Mouse (Mus musculus): Measurements from ENCODE around the gene Stra6.

The Stra6 gene

DNA sequence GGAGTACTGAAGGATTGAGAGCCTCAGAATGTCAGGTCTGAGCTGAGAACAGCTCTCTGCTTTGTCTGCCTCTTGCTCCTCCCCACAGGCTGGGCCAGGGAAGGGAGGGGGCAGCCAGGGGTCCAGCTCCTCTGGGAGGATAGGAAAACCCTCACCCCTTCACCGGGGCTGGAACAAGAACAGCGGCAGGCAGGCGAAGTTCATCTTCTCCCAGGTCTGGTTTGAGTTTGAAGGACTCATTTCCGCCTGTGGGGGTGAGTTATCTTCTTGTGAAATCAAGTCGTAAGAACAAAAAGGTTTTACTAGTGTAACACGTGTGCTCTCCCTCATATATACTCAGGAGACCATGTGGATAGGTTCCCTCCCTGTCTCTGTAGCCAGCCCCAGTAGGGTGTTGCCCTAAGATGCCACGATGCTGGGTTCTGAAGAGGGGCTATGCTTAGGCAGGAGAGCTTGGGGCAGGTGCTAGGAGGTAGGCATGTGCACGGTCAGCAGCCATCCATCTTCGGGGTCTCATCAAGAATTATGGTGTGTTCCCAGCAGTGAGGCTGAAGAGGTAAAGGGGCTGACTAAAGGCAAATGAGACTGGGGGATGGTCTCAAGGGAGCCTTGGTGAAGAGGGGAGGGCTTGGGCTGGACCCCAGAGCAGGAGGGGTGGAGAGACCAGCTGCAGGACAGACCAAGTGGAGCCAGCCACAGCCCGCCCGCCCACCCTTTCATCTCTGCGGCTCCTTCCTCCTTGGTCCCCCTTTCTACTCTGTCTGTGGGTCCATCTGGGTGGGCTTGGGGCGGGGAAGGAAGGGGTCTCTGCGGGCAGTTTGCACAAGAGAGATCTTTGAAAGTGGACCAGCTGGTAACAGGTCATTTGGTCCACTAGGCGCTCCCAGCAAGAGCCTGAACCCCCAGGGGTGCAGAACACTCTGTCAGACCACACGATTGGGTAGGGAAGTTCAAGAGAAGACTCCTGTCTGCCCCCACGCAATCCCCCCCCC lies 70.6 kb downstream of the Stra6 start:
- DNase-seq (ENCODE audit: low spot score): no peak

GRCm38 (mm10) chr9:58134906-58135305 lies 71.3 kb downstream of the Stra6 start:
- DNase-seq (ENCODE audit: low spot score): no peak

DNA sequence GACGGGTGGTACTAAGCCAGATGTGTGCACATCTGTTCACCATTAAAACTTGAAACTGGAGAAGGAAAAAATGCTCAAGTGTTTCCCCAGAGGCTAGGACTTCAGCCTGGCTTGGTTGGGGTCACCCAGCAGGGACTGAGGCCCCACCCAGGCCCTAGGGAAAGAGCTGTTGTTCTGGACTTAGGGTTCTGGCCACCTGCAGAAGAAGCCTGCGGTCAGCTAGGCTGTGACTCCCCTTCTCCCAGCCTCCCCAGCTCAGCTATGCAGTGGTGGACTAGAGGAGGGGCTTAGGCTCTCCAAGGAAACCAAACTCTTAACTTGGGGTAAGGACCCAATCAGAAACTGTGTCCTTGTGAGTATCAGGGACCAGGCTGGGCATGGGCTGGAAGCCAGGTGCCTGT lies 72.3 kb downstream of the Stra6 start:
- DNase-seq (ENCODE audit: low spot score): no peak

- no peak for DNase-seq (ENCODE audit: low spot score)
These were observed 76.4 kb downstream of the Stra6 start for GRCm38 (mm10) chr9:58139947-58140346.

GRCm38 (mm10) chr9:58143419-58143818 lies 79.8 kb downstream of the Stra6 start:
- DNase-seq (ENCODE audit: low spot score): no peak

GRCm38 (mm10) chr9:58144664-58145063 lies 81.1 kb downstream of the Stra6 start:
- no peak for DNase-seq (ENCODE audit: low spot score)

GRCm38 (mm10) chr9:58145417-58145816 lies 81.8 kb downstream of the Stra6 start:
- DNase-seq (ENCODE audit: low spot score): no peak

GRCm38 (mm10) chr9:58148806-58149205 lies 85.2 kb downstream of the Stra6 start:
- no peak for DNase-seq (ENCODE audit: low spot score)

DNA sequence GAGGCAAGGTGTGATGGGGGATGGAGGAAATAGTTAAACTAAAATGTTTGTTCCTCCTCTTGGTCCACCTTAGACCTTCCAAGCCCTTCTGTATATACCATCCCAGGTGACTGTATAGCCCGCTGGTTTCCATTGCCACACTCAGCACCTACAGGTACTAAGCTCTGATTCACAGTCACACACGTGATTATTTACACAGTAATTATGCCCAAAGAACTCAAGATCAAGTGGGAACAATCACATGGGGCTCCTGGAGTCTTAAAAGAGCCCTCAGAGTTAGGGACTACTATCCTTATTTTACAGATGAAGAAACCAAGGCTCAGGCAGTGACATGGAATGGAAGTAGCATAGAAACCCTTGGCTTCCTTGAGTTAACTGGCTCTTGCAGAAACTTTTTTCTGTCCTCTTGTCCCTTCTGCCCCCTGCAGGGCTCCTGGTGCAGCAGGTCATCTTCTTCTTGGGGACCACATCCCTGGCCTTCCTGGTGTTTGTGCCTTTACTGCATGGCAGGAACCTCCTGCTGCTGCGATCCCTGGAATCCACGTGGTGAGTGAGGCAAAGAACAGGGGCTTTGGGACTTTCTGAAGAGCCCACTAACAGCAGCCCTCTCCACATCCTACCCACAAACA lies 87.3 kb downstream of the Stra6 start:
- no peak for DNase-seq (ENCODE audit: low spot score)

DNA sequence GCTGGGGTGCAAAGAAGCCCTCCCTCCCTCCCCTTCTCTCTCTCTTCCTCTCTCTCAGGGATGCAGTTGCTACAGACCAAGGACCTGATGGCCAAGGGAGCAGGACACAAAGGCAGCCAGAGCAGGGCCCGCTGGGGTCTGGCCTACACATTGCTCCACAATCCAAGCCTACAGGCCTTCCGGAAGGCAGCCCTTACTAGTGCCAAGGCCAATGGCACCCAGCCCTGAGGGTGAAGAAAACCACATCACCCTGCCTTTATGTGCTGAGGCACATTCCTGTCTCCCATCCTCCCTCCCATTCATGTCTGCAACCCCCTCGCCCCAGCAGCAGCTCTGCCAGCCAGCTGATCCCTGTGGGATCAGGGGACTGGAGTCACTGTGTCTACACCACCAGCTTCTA lies 89.5 kb downstream of the Stra6 start:
- DNase-seq (ENCODE audit: low spot score): no peak

GRCm38 (mm10) chr9:58155366-58155765 lies 91.8 kb downstream of the Stra6 start:
- no peak for DNase-seq (ENCODE audit: low spot score)

DNA sequence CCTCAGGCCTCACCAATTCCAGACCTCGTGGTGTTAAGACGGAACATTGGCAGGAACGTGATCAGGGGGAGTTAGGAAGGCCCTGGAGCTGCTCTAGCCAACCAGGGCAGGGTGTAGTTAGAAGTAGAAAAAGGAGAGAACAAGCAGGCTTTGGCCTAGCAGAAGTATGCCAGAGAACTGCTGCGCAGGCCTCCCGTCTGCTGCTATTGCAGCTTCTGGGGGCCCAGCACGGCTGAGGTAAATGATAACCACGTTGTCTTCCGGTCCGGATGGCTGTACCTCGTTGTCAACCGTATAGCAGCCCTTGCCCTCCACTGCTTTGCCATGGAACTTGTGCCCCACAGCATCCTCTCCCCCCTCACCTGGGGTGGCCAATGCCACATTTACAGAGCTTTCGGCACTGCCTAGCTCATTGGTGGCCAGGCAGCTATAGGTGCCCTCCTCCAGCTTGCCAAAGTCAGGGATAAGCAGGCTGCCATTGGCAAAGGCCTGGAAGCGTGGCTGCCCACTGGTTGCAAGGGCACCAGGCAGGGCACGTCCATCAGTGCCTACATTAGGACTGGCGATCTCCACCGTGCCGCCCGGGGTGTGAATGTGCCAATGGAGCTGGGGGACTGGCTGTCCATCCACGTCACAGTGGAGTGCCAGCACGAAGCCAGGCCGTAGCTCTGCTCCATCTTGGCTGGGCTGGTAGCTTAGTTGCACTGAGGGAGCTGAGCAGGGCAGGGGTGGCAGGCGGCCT lies 93.4 kb downstream of the Stra6 start:
- no peak for DNase-seq (ENCODE audit: low spot score)

- no peak for DNase-seq (ENCODE audit: low spot score)
These were observed 94.2 kb downstream of the Stra6 start for GRCm38 (mm10) chr9:58157838-58158237.

- no peak for DNase-seq (ENCODE audit: low spot score)
These were observed 95.1 kb downstream of the Stra6 start for GRCm38 (mm10) chr9:58158541-58159311.

- DNase-seq (ENCODE audit: low spot score): no peak
These were observed 96.3 kb downstream of the Stra6 start for GRCm38 (mm10) chr9:58159855-58160254.

- no peak for DNase-seq (ENCODE audit: low spot score)
These were observed 96.7 kb downstream of the Stra6 start for GRCm38 (mm10) chr9:58160315-58160714.

DNA sequence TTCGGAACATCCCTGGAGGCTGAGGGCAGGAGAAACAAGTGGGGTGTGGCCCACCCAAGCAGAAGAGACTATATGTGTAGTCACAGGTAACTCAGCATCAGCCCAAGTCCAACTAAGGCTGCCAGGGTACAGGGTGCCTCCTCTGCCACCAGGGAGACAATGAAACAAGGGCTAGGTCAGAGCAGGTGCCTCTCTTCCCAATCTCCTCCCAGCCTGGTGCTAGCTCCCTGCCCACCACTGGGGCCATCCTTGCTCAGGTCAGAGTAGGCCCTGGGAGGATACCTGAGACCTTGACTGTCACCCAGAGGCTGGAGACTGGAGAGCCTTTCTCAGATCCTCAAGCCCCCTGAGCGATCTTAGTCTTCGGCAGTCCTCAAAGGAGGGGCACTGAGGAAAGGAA lies 98.6 kb downstream of the Stra6 start:
- no peak for DNase-seq (ENCODE audit: low spot score)

- no peak for DNase-seq (ENCODE audit: low spot score)
These were observed 99.6 kb downstream of the Stra6 start for GRCm38 (mm10) chr9:58163146-58163545.

DNA sequence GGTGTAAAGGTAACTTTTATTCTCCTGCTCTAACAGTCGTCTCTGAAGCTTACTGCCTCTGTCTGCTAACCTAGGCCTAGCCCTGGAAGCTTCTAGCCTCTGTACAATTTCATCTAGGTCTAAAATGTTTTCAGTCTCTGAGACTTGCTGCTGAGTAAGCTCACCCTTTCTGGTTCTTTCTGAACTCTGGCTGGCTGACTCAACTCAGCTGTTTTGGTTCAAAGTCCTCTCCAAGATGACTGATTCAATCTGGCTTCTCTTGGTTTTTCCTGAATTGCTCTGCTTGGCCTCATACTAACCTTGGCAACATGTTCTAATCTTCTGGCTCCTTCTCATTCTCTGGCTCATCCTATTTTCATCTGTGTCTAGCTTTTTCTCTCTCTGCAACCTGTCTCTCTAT lies 102.2 kb downstream of the Stra6 start:
- DNase-seq (ENCODE audit: low spot score): no peak

GRCm38 (mm10) chr9:58168880-58169279 lies 105.3 kb downstream of the Stra6 start:
- no peak for DNase-seq (ENCODE audit: low spot score)

DNA sequence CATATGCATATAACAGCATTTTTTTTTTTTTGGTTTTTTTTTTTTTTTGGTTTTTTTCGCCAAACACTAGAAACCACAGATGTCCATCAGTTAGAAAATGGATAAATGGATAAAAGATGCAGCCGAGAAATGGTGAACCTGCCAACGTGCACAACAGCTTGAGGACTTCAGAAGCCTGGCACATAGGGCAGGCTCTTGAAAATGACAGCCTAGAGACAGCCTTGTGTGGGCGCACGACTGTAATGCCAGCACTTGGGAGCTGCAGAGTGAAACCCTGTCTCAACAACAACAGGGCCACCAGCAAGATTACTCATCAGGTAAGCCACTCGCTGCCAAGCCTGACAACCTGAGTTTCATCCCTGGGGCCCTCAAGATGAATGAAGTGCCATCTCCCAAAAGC lies 105.8 kb downstream of the Stra6 start:
- no peak for DNase-seq (ENCODE audit: low spot score)

DNA sequence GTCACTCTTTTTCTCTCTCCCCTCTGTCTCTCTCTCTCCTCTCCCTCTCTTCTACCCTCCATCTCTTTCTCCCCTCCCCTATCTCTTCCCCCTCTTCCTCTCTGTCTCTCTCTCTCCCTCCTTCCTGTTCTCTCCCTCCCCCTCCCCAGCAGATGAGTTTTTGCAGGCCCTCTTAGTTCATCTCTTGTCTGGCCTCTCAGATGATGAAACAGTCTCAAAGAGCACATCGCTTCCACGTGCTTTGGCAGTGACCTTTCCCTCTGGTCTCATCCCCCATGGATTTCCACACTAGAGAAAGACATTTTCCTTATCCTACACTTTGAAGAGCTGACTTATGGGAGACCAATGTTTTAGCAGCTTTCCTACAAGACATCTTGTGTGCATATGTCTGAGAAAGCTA lies 109.3 kb downstream of the Stra6 start:
- DNase-seq (ENCODE audit: low spot score): no peak
